Mouse (Mus musculus) heart, adult 2 months (tissue): Measurements from ENCODE around the gene Ippk.

Experiments used
- CTCF ChIP-seq: fragments of 200-600 bp; IDR thresholded peaks from 2 replicates; pipeline ENCODE4 v1.8.1; 2022; ENCODE audit warnings: antibody characterized with exemption, mild to moderate bottlenecking, moderate library complexity
- POLR2A ChIP-seq: fragments of 200-500 bp; IDR thresholded peaks from 2 replicates; pipeline ENCODE4 v1.6.1; 2011; ENCODE audit warnings: mild to moderate bottlenecking, low read depth, low read length, control low read depth; ENCODE audit not compliant: insufficient read depth

DNA sequence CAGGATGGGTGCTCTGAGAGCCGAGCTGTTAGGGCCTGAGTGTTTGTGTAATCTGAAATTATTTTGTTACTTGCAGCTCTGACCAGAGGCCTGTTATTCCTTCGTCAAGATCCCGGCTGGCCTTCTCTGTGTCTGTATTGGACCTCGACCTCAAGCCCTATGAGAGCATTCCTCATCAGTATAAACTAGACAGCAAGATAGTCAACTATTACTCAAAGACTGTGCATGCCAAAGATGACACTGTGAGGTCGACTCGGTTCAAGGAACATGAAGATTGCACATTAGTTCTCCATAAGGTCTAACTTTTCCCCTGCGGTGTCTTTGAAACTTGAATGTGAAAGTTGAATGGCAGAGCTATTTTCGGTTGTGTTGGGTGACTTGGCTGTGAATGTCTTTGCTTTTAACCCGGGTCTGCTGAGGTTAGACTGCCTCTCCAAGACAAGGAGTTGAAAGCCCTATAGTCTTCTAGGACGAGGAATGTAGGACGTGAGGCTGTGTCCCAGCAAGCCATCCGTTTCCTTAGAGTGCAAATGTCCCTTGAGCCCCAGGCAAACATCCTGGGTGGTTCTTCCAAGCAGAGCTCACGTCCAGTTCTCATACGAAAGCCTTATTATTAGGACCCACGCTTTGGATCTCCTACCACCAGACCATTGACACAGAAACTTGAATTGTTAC, 40.5 kb downstream of the Ippk start:
- no peak for TF ChIP-seq CTCF
- no peak for TF ChIP-seq POLR2A
